Mouse (Mus musculus): ENCODE results near the gene Olfr9. TPM values are rescaled to one million over a fixed set of nuclear protein-coding genes. Genes with fewer than 3 reads are reported as not detected.
A peak's percentile ranks its signal among the peaks of the same experiment; 100 is the strongest.
"Not testable (repeated sequence)": the region's sequence is repeated elsewhere in the genome, so short reads cannot be mapped to it uniquely, and the experiment has no call there.

Gene Olfr9
- polyA plus RNA-seq, 1 experiment from 2014 or later = not detected

GRCm38 (mm10) chr10:128964961-128965360 lies 24.3 kb upstream of the Olfr9 start:
- peaks cover 13% of the 10 kb centered on the region for H3K4me1 ChIP-seq (ENCODE audit: control insufficient read depth, insufficient read depth, low read length)
- H3K36me3 ChIP-seq (ENCODE audit: control insufficient read depth, insufficient read depth, low read length) = no peaks in the 10 kb centered on the region
- no peak overlapping the region for H3K9ac ChIP-seq (ENCODE audit: low read length)
- no peak overlapping the region for H3K4me2 ChIP-seq (ENCODE audit: low read depth, low read length)
- WGBS = 50% methylated on average over 2 of the region's 2 CpGs
- ATAC-seq (ENCODE audit: insufficient read depth, low FRiP score) = no peak
- H3K4me3 ChIP-seq (replicated peaks; ENCODE audit: low read length) = no peak overlapping the region
- H3K27me3 ChIP-seq (ENCODE audit: control insufficient read depth, insufficient read depth, low read length) = no peaks in the 10 kb centered on the region
- no peak overlapping the region for H3K27ac ChIP-seq (ENCODE audit: low read length)
- H3K9me3 ChIP-seq (replicated peaks; ENCODE audit: control insufficient read depth, low read length) = no peaks in the 10 kb centered on the region

DNA sequence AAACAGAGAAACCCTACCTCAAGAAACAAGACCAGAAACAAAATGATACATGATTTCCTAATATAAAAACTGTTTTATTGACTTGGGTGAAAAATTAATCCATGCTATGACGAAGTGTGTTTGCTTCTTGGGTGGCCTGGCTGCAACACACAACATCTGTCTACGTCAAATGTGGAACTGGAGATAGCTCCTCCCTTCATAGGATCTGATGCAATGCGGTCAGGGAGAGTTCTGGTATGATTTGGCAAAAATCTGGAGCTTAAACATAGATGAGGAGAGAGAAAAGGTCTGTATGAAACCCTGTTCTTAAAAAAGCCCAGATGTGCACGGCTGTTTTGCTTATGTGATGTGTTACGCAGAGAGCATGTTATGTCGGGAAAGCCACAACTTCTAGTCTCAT lies 23.4 kb upstream of the Olfr9 start:
- Histone ChIP-seq H3K9me3 (replicated peaks; ENCODE audit: control insufficient read depth, low read length) (no peaks in the 10 kb centered on the region), H3K4me2 (ENCODE audit: low read depth, low read length) (no peak overlapping the region), H3K4me1 (ENCODE audit: control insufficient read depth, insufficient read depth, low read length) (peaks cover 13% of the 10 kb centered on the region), H3K36me3 (ENCODE audit: control insufficient read depth, insufficient read depth, low read length) (no peaks in the 10 kb centered on the region), H3K4me3 (replicated peaks; ENCODE audit: low read length) (no peak overlapping the region), H3K9ac (ENCODE audit: low read length) (no peak overlapping the region), H3K27ac (ENCODE audit: low read length) (peak overlapping the region; percentile 12), H3K27me3 (ENCODE audit: control insufficient read depth, insufficient read depth, low read length) (no peaks in the 10 kb centered on the region)
- 51% methylated on average over 6 of the region's 6 CpGs for whole genome bisulfite sequencing
- ATAC-seq (ENCODE audit: insufficient read depth, low FRiP score) = no peak

- H3K4me1 ChIP-seq (ENCODE audit: control insufficient read depth, insufficient read depth, low read length) = peaks cover 9% of the 10 kb centered on the region
- H3K4me3 ChIP-seq (replicated peaks; ENCODE audit: low read length) = no peak overlapping the region
- no peaks in the 10 kb centered on the region for H3K27me3 ChIP-seq (ENCODE audit: control insufficient read depth, insufficient read depth, low read length)
- 19% methylated on average over 1 of the region's 1 CpGs for WGBS
- no peak overlapping the region for H3K9ac ChIP-seq (ENCODE audit: low read length)
- H3K27ac ChIP-seq (ENCODE audit: low read length) = peak overlapping the region; percentile 78; the same call in 1 of the 2 replicates
- H3K9me3 ChIP-seq (replicated peaks; ENCODE audit: control insufficient read depth, low read length) = no peaks in the 10 kb centered on the region
- ATAC-seq (ENCODE audit: insufficient read depth, low FRiP score) = peak; percentile 87
- H3K4me2 ChIP-seq (ENCODE audit: low read depth, low read length) = no peak overlapping the region
- H3K36me3 ChIP-seq (ENCODE audit: control insufficient read depth, insufficient read depth, low read length) = no peaks in the 10 kb centered on the region
Measured at GRCm38 (mm10) chr10:128968341-128968749, 20.9 kb upstream of the Olfr9 start.

GRCm38 (mm10) chr10:128970740-128971250 lies 18.4 kb upstream of the Olfr9 start:
- Histone ChIP-seq H3K9me3 (replicated peaks; ENCODE audit: control insufficient read depth, low read length) (no peaks in the 10 kb centered on the region), H3K4me1 (ENCODE audit: control insufficient read depth, insufficient read depth, low read length) (peaks cover 11% of the 10 kb centered on the region), H3K4me3 (replicated peaks; ENCODE audit: low read length) (no peak overlapping the region), H3K27ac (ENCODE audit: low read length) (peak overlapping the region; percentile 46; the same call in 1 of the 2 replicates), H3K9ac (ENCODE audit: low read length) (no peak overlapping the region), H3K27me3 (ENCODE audit: control insufficient read depth, insufficient read depth, low read length) (no peaks in the 10 kb centered on the region), H3K36me3 (ENCODE audit: control insufficient read depth, insufficient read depth, low read length) (no peaks in the 10 kb centered on the region), H3K4me2 (ENCODE audit: low read depth, low read length) (no peak overlapping the region)
- 28% methylated on average over 1 of the region's 1 CpGs for WGBS
- peak; percentile 54; the same call in 1 of the 2 replicates for ATAC-seq (ENCODE audit: insufficient read depth, low FRiP score)

GRCm38 (mm10) chr10:128972841-128973240 lies 16.4 kb upstream of the Olfr9 start:
- H3K4me3 ChIP-seq (replicated peaks; ENCODE audit: low read length) = no peak overlapping the region
- H3K4me2 ChIP-seq (ENCODE audit: low read depth, low read length) = no peak overlapping the region
- H3K9me3 ChIP-seq (replicated peaks; ENCODE audit: control insufficient read depth, low read length) = no peaks in the 10 kb centered on the region
- ATAC-seq (ENCODE audit: insufficient read depth, low FRiP score) = no peak
- H3K9ac ChIP-seq (ENCODE audit: low read length) = no peak overlapping the region
- no peaks in the 10 kb centered on the region for H3K27me3 ChIP-seq (ENCODE audit: control insufficient read depth, insufficient read depth, low read length)
- no peak overlapping the region for H3K27ac ChIP-seq (ENCODE audit: low read length)
- 74% methylated on average over 4 of the region's 4 CpGs for WGBS
- H3K4me1 ChIP-seq (ENCODE audit: control insufficient read depth, insufficient read depth, low read length) = peaks cover 9% of the 10 kb centered on the region
- no peaks in the 10 kb centered on the region for H3K36me3 ChIP-seq (ENCODE audit: control insufficient read depth, insufficient read depth, low read length)

DNA sequence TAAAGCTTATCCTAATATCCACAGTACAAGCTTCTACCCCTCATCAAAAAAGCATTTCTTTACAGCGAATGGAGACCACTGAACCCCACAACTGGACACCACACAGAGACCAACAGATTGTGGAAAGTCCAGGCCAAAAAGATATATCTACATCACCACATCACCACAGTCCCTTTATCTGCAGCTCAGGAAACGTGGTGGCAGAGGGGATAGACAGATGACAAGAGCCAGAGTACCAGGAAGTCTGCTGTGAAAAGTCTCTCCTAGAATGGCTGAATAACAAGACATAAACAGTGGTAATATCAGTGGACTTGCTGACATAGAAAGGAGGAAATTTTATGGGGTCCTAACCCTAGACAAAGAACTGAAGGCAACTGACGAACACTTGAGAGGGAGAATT lies 12.8 kb upstream of the Olfr9 start:
- WGBS = 61% methylated on average over 3 of the region's 3 CpGs
- Histone ChIP-seq H3K9ac (ENCODE audit: low read length) (no peak overlapping the region), H3K4me1 (ENCODE audit: control insufficient read depth, insufficient read depth, low read length) (peaks cover 3% of the 10 kb centered on the region; the same call in 1 of the 2 replicates), H3K4me3 (replicated peaks; ENCODE audit: low read length) (no peak overlapping the region), H3K27ac (ENCODE audit: low read length) (no peak overlapping the region), H3K27me3 (ENCODE audit: control insufficient read depth, insufficient read depth, low read length) (no peaks in the 10 kb centered on the region), H3K36me3 (ENCODE audit: control insufficient read depth, insufficient read depth, low read length) (no peaks in the 10 kb centered on the region), H3K9me3 (replicated peaks; ENCODE audit: control insufficient read depth, low read length) (no peaks in the 10 kb centered on the region), H3K4me2 (ENCODE audit: low read depth, low read length) (no peak overlapping the region)
- no peak for ATAC-seq (ENCODE audit: insufficient read depth, low FRiP score)

DNA sequence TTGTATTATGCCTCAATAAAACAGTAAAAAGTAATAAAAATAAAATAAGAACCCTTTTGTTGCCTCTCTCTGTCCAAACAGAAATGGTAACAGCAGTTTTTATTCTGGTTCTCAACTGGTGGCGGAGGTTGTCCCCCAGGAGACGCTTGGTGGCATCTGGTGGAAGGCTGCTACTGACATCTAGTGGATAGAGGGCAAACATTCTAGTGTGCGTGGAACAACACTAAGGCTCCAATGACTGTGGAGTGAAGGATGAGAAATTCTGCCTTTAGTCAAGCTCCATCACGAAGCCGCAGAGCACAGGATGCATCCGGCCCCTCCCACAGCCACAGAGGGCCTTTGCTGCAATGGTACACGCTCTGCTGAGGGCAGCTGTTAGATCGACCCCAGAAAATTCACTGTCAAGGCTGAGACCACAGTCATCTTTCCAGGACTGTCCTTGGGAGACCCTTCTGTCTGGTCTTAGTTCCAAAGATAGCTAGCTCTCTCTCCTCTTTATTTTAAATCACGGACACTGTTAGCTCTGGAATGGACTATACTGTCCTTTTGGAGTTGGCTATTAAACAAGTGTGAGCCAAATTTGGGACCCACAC lies 11.6 kb upstream of the Olfr9 start:
- WGBS = 22% methylated on average over 9 of the region's 9 CpGs
- Histone ChIP-seq H3K4me1 (ENCODE audit: control insufficient read depth, insufficient read depth, low read length) (peaks cover 3% of the 10 kb centered on the region; the same call in 1 of the 2 replicates), H3K36me3 (ENCODE audit: control insufficient read depth, insufficient read depth, low read length) (no peaks in the 10 kb centered on the region), H3K4me2 (ENCODE audit: low read depth, low read length) (no peak overlapping the region), H3K27me3 (ENCODE audit: control insufficient read depth, insufficient read depth, low read length) (no peaks in the 10 kb centered on the region), H3K27ac (ENCODE audit: low read length) (no peak overlapping the region), H3K4me3 (replicated peaks; ENCODE audit: low read length) (no peak overlapping the region), H3K9ac (ENCODE audit: low read length) (no peak overlapping the region), H3K9me3 (replicated peaks; ENCODE audit: control insufficient read depth, low read length) (no peaks in the 10 kb centered on the region)
- peak; percentile 81 for ATAC-seq (ENCODE audit: insufficient read depth, low FRiP score)

- no peaks in the 10 kb centered on the region for H3K9me3 ChIP-seq (replicated peaks; ENCODE audit: control insufficient read depth, low read length)
- H3K36me3 ChIP-seq (ENCODE audit: control insufficient read depth, insufficient read depth, low read length) = no peaks in the 10 kb centered on the region
- no peaks in the 10 kb centered on the region for H3K27me3 ChIP-seq (ENCODE audit: control insufficient read depth, insufficient read depth, low read length)
- no peak overlapping the region for H3K9ac ChIP-seq (ENCODE audit: low read length)
- H3K4me2 ChIP-seq (ENCODE audit: low read depth, low read length) = no peak overlapping the region
- ATAC-seq (ENCODE audit: insufficient read depth, low FRiP score) = peak; percentile 63; the same call in 1 of the 2 replicates
- H3K4me1 ChIP-seq (ENCODE audit: control insufficient read depth, insufficient read depth, low read length) = no peaks in the 10 kb centered on the region
- no peak overlapping the region for H3K27ac ChIP-seq (ENCODE audit: low read length)
- no peak overlapping the region for H3K4me3 ChIP-seq (replicated peaks; ENCODE audit: low read length)
- 57% methylated on average over 3 of the region's 3 CpGs for WGBS
Measured at GRCm38 (mm10) chr10:128980644-128981365, 8.4 kb upstream of the Olfr9 start.

- H3K27me3 ChIP-seq (ENCODE audit: control insufficient read depth, insufficient read depth, low read length); H3K4me2 ChIP-seq (ENCODE audit: low read depth, low read length); H3K36me3 ChIP-seq (ENCODE audit: control insufficient read depth, insufficient read depth, low read length); H3K4me3 ChIP-seq (replicated peaks; ENCODE audit: low read length); H3K9me3 ChIP-seq (replicated peaks; ENCODE audit: control insufficient read depth, low read length); H3K4me1 ChIP-seq (ENCODE audit: control insufficient read depth, insufficient read depth, low read length); H3K9ac ChIP-seq (ENCODE audit: low read length); H3K27ac ChIP-seq (ENCODE audit: low read length): not testable (repeated sequence)
- ATAC-seq (ENCODE audit: insufficient read depth, low FRiP score) = peak; percentile 47; the same call in 1 of the 2 replicates
- 59% methylated on average over 7 of the region's 10 CpGs for WGBS
Measured at GRCm38 (mm10) chr10:128990129-128990850, 1.1 kb downstream of the Olfr9 start.
